In genomic region chr17:70561547-70561946, GRCm38 (mm10) we compare ENCODE assay signal across 13 mouse cellular contexts.
DNase-seq lines count a peak whose midpoint lies in the region; ATAC-seq and TF ChIP-seq lines count a peak whose summit lies in the region.
"Had no signal": no experiment of that assay in that cellular context is flagged by ENCODE, and none has a peak within 500 bp of the region (broad histone marks: within the 10 kb centered on the region; RNA-seq: fewer than 3 reads in every experiment).

No protein-coding gene starts in this region.

- no peak for TF ChIP-seq CTCF in stomach, postnatal 0 days (IDR thresholded peaks at IDR 0.05; ENCODE audit: low read depth)

- no peaks in the 10 kb centered on the region for H3K4me1 ChIP-seq in lung, embryonic 16.5 days (replicated peaks; ENCODE audit: control insufficient read depth, insufficient read depth, low read length)
- peaks cover 7% of the 10 kb centered on the region for H3K4me1 ChIP-seq in limb, embryonic 10.5 days
- H3K4me1 ChIP-seq in stomach, postnatal 0 days (replicated peaks; ENCODE audit: control insufficient read depth, insufficient read depth) = no peaks in the 10 kb centered on the region
- no peaks in the 10 kb centered on the region for H3K4me1 ChIP-seq in forebrain, embryonic 16.5 days (replicated peaks; ENCODE audit: control insufficient read depth, insufficient read depth, low read length)
- H3K4me1 ChIP-seq: hindbrain, embryonic 15.5 days had no signal

- no peak for TF ChIP-seq EP300 in stomach, postnatal 0 days (optimal IDR thresholded peaks at IDR 0.05)

- peak; percentile 73 for DNase-seq in heart, adult 11 months
- no peak for DNase-seq in heart, adult 9 months (ENCODE audit: low spot score in 2 of 2)
- DNase-seq in lung, postnatal 4 days = no peak
- DNase-seq in limb, embryonic 10.5 days (ENCODE audit: low spot score) = no peak
- peak; percentile 14 for DNase-seq in stomach, postnatal 0 days (ENCODE audit: low spot score)
- no peak for DNase-seq in frontal cortex, postnatal 36 days (ENCODE audit: low spot score in 2 of 2)
- DNase-seq: cerebellum, postnatal 14 days; gastrocnemius, postnatal 25 days; kidney, postnatal 36 days had no signal

- no peaks in the 10 kb centered on the region for H3K27me3 ChIP-seq in lung, embryonic 16.5 days (ENCODE audit: control insufficient read depth, insufficient read depth, low read depth, low read length)
- H3K27me3 ChIP-seq in limb, embryonic 10.5 days (ENCODE audit: low read depth, poor library complexity, severe bottlenecking) = no peaks in the 10 kb centered on the region
- no peaks in the 10 kb centered on the region for H3K27me3 ChIP-seq in stomach, postnatal 0 days (ENCODE audit: control insufficient read depth, insufficient read depth, low read length)
- H3K27me3 ChIP-seq in forebrain, embryonic 16.5 days (replicated peaks; ENCODE audit: control insufficient read depth, insufficient read depth, low read length) = no peaks in the 10 kb centered on the region
- H3K27me3 ChIP-seq: hindbrain, embryonic 15.5 days had no signal

- H3K4me2 ChIP-seq in lung, embryonic 16.5 days (ENCODE audit: low read depth, low read length) = 0 out of 2 replicates have a peak overlapping the region, but pooled peaks have one; percentile 9
- H3K4me2 ChIP-seq in stomach, postnatal 0 days (replicated peaks; ENCODE audit: low read depth) = peak overlapping the region; percentile 35
- H3K4me2 ChIP-seq in forebrain, embryonic 16.5 days (ENCODE audit: low read length) = no peak overlapping the region
- H3K4me2 ChIP-seq: hindbrain, embryonic 15.5 days had no signal

- WGBS in lung, embryonic 16.5 days = 30% methylated on average over 7 of the region's 7 CpGs
- WGBS in limb, embryonic 10.5 days = 58% methylated on average over 7 of the region's 7 CpGs
- 27% methylated on average over 7 of the region's 7 CpGs for WGBS in stomach, postnatal 0 days
- 82% methylated on average over 7 of the region's 7 CpGs for WGBS in forebrain, embryonic 16.5 days

- H3K9ac ChIP-seq in lung, embryonic 16.5 days (ENCODE audit: low read length) = no peak overlapping the region
- no peak overlapping the region for H3K9ac ChIP-seq in stomach, postnatal 0 days (ENCODE audit: low read length)
- no peak overlapping the region for H3K9ac ChIP-seq in forebrain, embryonic 16.5 days (replicated peaks; ENCODE audit: low read depth, low read length)
- H3K9ac ChIP-seq: hindbrain, embryonic 15.5 days; liver, embryonic 14.5 days had no signal

- H3K9me3 ChIP-seq in lung, embryonic 16.5 days (ENCODE audit: control insufficient read depth, low read length) = no peaks in the 10 kb centered on the region
- no peaks in the 10 kb centered on the region for H3K9me3 ChIP-seq in limb, embryonic 10.5 days (replicated peaks)
- H3K9me3 ChIP-seq in stomach, postnatal 0 days (ENCODE audit: control insufficient read depth, low read length) = no peaks in the 10 kb centered on the region
- no peaks in the 10 kb centered on the region for H3K9me3 ChIP-seq in forebrain, embryonic 16.5 days (ENCODE audit: control insufficient read depth, low read length)
- H3K9me3 ChIP-seq: hindbrain, embryonic 15.5 days had no signal

- ATAC-seq in lung, embryonic 16.5 days (ENCODE audit: low read depth) = no peak
- ATAC-seq in stomach, postnatal 0 days (ENCODE audit: low FRiP score, low TSS enrichment) = no peak
- no peak for ATAC-seq in forebrain, embryonic 16.5 days

- H3K36me3 ChIP-seq in lung, embryonic 16.5 days (ENCODE audit: control insufficient read depth, insufficient read depth, low read length) = no peaks in the 10 kb centered on the region
- H3K36me3 ChIP-seq in limb, embryonic 10.5 days = no peaks in the 10 kb centered on the region
- H3K36me3 ChIP-seq in stomach, postnatal 0 days (ENCODE audit: control insufficient read depth, insufficient read depth, low read length) = no peaks in the 10 kb centered on the region
- H3K36me3 ChIP-seq in forebrain, embryonic 16.5 days (ENCODE audit: control insufficient read depth, insufficient read depth) = no peaks in the 10 kb centered on the region
- H3K36me3 ChIP-seq: hindbrain, embryonic 15.5 days had no signal

- no peak overlapping the region for H3K27ac ChIP-seq in lung, embryonic 16.5 days (ENCODE audit: low read length)
- 0 out of 2 replicates have a peak overlapping the region, but pooled peaks have one; percentile 15 for H3K27ac ChIP-seq in limb, embryonic 10.5 days
- H3K27ac ChIP-seq in stomach, postnatal 0 days (replicated peaks) = no peak overlapping the region
- no peak overlapping the region for H3K27ac ChIP-seq in forebrain, embryonic 16.5 days (ENCODE audit: low read length)
- H3K27ac ChIP-seq: hindbrain, embryonic 15.5 days; liver, embryonic 14.5 days had no signal

- H3K4me3 ChIP-seq in lung, embryonic 16.5 days (ENCODE audit: low read length) = no peak overlapping the region
- H3K4me3 ChIP-seq in limb, embryonic 10.5 days = no peak overlapping the region
- H3K4me3 ChIP-seq in stomach, postnatal 0 days (ENCODE audit: low read depth, low read length) = 0 out of 2 replicates have a peak overlapping the region, but pooled peaks have one; percentile 6
- no peak overlapping the region for H3K4me3 ChIP-seq in forebrain, embryonic 16.5 days (replicated peaks; ENCODE audit: low read length)
- H3K4me3 ChIP-seq: hindbrain, embryonic 15.5 days had no signal

Comparison
In these comparisons a context has a peak if more than half of its experiments do, and no peak if none do; other contexts are left out.
1. DNase-seq: peak in heart, adult 11 months (single experiment) and stomach, postnatal 0 days (single experiment); none in heart, adult 9 months (0 of 2), lung, postnatal 4 days (0 of 2), limb, embryonic 10.5 days (single experiment) and frontal cortex, postnatal 36 days (0 of 2).